Mouse (Mus musculus) forebrain, embryonic 16.5 days (tissue): ENCODE measurements around the gene Izumo1. TPM values are rescaled to one million over a fixed set of nuclear protein-coding genes. Genes with fewer than 3 reads are reported as not detected.
"Not testable (repeated sequence)": the region's sequence is repeated elsewhere in the genome, so short reads cannot be mapped to it uniquely, and the experiment has no call there.

Experiments
- ATAC-seq: fragments of 200-750 bp; cut with Nextera tagmentation; 2 replicates; pipeline ENCODE4 v1.8.0; 2017; ENCODE audit warnings: mild to moderate bottlenecking, moderate library complexity
- H3K27ac ChIP-seq: fragments of 300-500 bp; sonication (generic); 2 replicates; pipeline ENCODE4 v1.5.1; 2014; ENCODE audit warnings: low read length, control low read depth
- H3K27me3 ChIP-seq: fragments of 300-500 bp; sonication (generic); replicated peaks from 2 replicates; pipeline ENCODE4 v1.6.1; 2014; ENCODE audit warnings: low read length; ENCODE audit not compliant: control insufficient read depth, insufficient read depth
- H3K36me3 ChIP-seq: fragments of 300-500 bp; sonication (generic); 2 replicates; pipeline ENCODE4 v1.6.1; 2014; ENCODE audit not compliant: control insufficient read depth, insufficient read depth
- H3K4me1 ChIP-seq: fragments of 300-500 bp; sonication (generic); replicated peaks from 2 replicates; pipeline ENCODE4 v1.6.1; 2014; ENCODE audit warnings: low read length; ENCODE audit not compliant: control insufficient read depth, insufficient read depth
- H3K4me2 ChIP-seq: fragments of 300-500 bp; sonication (generic); 2 replicates; pipeline ENCODE4 v1.6.1; 2014; ENCODE audit warnings: mild to moderate bottlenecking, low read length, control low read depth
- H3K4me3 ChIP-seq: fragments of 300-500 bp; sonication (generic); replicated peaks from 2 replicates; pipeline ENCODE4 v1.5.1; 2014; ENCODE audit warnings: mild to moderate bottlenecking, low read length, control low read depth
- H3K9ac ChIP-seq: fragments of 300-500 bp; sonication (generic); replicated peaks from 2 replicates; pipeline ENCODE4 v1.6.1; 2014; ENCODE audit warnings: low read depth, low read length, control low read depth
- H3K9me3 ChIP-seq: fragments of 300-500 bp; sonication (generic); 2 replicates; pipeline ENCODE4 v1.6.1; 2016; ENCODE audit warnings: low read length; ENCODE audit not compliant: control insufficient read depth
- WGBS: fragments of 180-500 bp; shearing (Covaris S2); extraction: QIAGEN DNeasy Blood & Tissue Kit; methylation state at CpG from one replicate; pipeline ENCODE4 v1.1.7; 2014; 5-methylcytosine and 5-hydroxymethylcytosine counted together
- polyA plus RNA-seq: library from polyadenylated mRNA; unstranded; fragments of >200 nt; fragmentation: Nextera tagmentation; extraction: Ambion mirVana; gene quantifications from 2 replicates; pipeline ENCODE4 v1.2.1, GENCODE M21; 2015

The Izumo1 gene
- polyA plus RNA-seq, 1 experiment from 2014 or later: not detected

DNA sequence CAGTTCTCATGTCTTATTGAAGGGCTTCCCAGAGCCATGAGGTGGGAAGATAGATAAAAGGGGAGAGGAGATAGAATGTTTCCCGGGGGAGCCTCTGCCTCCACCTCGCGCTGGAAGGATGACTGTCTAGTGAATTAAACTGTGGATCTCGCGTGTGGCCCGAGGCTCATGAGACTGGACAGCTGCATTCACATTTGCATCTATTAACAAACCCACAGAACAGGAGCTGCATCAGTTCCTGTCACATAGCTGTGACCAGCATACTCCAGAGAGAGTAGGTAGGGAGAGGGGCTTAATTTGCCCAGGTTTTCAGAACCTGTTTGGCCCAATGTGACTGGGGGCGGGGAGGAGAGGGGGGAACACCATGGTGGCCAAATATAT is 24.0 kb downstream of the Izumo1 start:
- no peak for ATAC-seq
- WGBS: 87% methylated on average over 7 of the region's 7 CpGs
- no peaks in the 10 kb centered on the region for H3K9me3 ChIP-seq

DNA sequence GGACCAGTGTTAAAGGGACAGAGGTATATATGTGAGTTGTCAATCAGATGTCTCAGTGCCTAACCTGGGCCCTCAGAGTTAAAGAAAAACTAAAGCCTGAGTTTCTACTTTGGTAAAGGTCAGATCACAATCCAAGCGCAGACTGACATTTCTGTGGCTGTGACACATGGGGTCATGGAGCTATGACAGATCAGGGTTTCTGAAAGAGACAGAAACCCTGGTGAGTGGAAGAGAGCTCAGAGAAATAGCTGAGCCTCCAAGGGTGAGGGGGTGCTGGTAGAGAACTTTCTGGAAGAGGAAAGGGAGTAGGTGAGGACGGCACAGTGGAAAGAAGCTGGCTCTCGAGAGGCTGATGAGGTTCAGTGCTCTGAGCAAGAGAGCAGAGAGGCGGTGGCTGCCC is 25.1 kb downstream of the Izumo1 start:
- no peak overlapping the region for H3K27ac ChIP-seq
- no peak for ATAC-seq
- no peak overlapping the region for H3K4me3 ChIP-seq
- H3K4me1 ChIP-seq: peaks cover 22% of the 10 kb centered on the region
- no peaks in the 10 kb centered on the region for H3K27me3 ChIP-seq
- WGBS: 80% methylated on average over 4 of the region's 4 CpGs
- no peak overlapping the region for H3K9ac ChIP-seq
- no peaks in the 10 kb centered on the region for H3K36me3 ChIP-seq
- H3K4me2 ChIP-seq: no peak overlapping the region
- no peaks in the 10 kb centered on the region for H3K9me3 ChIP-seq

More for the DNA sequence above, 24.0 kb downstream of the Izumo1 start:
- Histone ChIP-seq H3K27ac (no peak overlapping the region), H3K27me3 (no peaks in the 10 kb centered on the region), H3K4me3 (no peak overlapping the region), H3K4me1 (peaks cover 25% of the 10 kb centered on the region), H3K9ac (no peak overlapping the region), H3K36me3 (no peaks in the 10 kb centered on the region), H3K4me2 (no peak overlapping the region)

DNA sequence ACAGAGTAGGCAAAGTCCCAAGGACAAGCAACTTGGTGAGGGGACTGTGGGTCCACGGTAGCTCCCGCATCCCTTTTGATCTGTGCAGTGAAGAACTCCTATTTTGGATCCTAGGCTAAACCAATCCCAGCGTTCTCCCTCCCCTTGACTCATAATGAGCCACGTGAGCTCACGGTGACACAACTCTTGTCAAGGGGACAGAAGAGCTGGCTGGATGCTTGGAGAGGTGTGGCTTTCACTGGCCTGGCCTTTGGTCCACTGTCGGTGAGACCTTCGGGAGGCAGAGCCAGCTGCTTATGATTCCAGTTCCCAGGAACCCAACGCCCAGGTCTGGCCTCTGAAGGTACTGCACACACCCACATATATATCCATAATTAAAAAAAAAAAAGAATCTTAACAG is 27.7 kb downstream of the Izumo1 start:
- Histone ChIP-seq H3K36me3 (no peaks in the 10 kb centered on the region), H3K9ac (no peak overlapping the region), H3K9me3 (no peaks in the 10 kb centered on the region), H3K27me3 (no peaks in the 10 kb centered on the region), H3K4me1 (peaks cover 4% of the 10 kb centered on the region), H3K27ac (no peak overlapping the region), H3K4me3 (no peak overlapping the region), H3K4me2 (no peak overlapping the region)
- ATAC-seq: no peak
- 90% methylated on average over 8 of the region's 8 CpGs for WGBS

DNA sequence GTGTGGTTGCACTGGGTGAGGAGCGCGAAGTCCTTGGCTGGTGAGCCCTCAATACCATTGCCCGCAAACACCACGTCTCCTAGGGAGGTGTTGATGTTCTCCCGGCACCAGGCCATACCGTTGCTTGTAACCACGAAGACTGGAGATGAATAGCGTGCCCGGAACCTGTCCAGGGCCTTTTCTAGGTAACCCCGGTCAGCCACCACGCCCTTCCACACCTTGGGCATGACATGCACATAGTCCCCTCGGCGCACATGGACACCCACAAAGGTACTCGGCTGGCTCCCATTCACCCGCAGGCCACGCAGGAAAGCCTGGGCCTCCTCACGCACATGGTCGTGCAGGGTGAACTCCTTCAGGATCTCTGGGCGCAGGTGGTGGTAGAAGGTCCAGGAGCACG is 28.9 kb downstream of the Izumo1 start:
- not testable (repeated sequence) for H3K4me2 ChIP-seq, H3K4me1 ChIP-seq, H3K27ac ChIP-seq, H3K9ac ChIP-seq, H3K36me3 ChIP-seq, H3K27me3 ChIP-seq, H3K4me3 ChIP-seq, H3K9me3 ChIP-seq, ATAC-seq
- 95% methylated on average over 19 of the region's 20 CpGs for WGBS

GRCm38 (mm10) chr7:45654424-45655047 is 32.9 kb downstream of the Izumo1 start:
- Histone ChIP-seq H3K36me3 (no peaks in the 10 kb centered on the region), H3K9ac (peak overlapping the region; percentile 39; the same call in 1 of the 2 replicates), H3K27ac (no peak overlapping the region), H3K4me2 (peak overlapping the region; percentile 26), H3K4me3 (peak overlapping the region; percentile 8; the same call in 1 of the 2 replicates), H3K4me1 (no peaks in the 10 kb centered on the region), H3K9me3 (no peaks in the 10 kb centered on the region), H3K27me3 (no peaks in the 10 kb centered on the region)
- peak; percentile 36; the same call in 1 of the 2 replicates for ATAC-seq
- WGBS: 26% methylated on average over 17 of the region's 17 CpGs

DNA sequence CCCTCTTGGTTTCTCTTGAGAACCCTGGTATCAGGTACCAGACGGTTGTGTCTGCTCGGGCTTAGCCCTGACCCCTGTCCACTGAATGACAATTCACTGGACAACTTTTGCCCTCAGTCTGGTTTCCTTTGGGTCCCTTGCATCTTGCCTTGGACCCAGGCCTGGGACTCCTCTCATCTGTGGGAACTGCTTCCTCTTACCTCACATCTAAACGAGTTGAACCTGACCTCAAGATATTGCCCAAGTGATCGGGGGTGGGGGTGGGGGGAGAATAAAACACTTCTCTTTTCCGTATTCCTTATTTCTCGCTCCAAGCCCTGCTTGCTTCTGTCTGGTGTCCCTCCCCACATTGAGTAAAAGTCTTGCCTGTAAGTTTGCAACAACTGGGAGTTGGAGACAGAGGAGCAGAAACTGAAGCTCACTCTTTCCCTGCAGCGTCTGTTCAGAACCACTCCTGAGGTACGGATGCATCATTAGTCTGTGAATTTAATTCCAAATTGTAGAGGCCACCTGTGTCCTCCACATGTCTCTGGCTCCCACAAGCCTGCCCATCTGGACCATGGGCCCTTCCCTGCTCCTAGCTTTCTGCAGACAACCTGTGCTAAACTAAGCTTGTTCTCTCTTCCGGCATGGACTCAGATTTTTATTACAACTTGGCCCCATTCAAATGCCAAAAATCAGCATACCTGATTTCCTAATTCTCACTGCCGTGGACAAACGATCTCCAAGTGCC is 39.3 kb downstream of the Izumo1 start:
- H3K27ac ChIP-seq: no peak overlapping the region
- H3K9me3 ChIP-seq: no peaks in the 10 kb centered on the region
- no peak for ATAC-seq
- H3K4me1 ChIP-seq: no peaks in the 10 kb centered on the region
- no peak overlapping the region for H3K4me2 ChIP-seq
- H3K27me3 ChIP-seq: no peaks in the 10 kb centered on the region
- 78% methylated on average over 11 of the region's 11 CpGs for WGBS
- H3K36me3 ChIP-seq: no peaks in the 10 kb centered on the region
- H3K4me3 ChIP-seq: no peak overlapping the region
- no peak overlapping the region for H3K9ac ChIP-seq

DNA sequence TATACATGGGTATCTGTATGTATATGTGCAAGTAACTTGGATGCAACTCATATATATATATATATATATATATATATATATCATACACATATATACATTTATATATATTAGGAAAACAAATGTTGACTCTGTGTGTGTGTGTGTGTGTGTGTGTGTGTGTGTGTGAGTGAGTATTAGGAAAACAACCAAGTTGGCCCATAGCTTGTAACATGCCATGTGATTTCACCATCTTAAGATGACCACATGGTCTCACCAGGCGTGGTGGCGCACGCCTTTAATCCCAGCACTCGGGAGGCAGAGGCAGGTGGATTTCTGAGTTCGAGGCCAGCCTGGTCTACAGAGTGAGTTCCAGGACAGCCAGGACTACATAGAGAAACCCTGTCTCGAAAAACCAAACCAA is 40.1 kb downstream of the Izumo1 start:
- H3K9me3 ChIP-seq, H3K27ac ChIP-seq, H3K4me3 ChIP-seq, H3K27me3 ChIP-seq, H3K4me1 ChIP-seq, H3K9ac ChIP-seq, ATAC-seq, H3K4me2 ChIP-seq, H3K36me3 ChIP-seq: not testable (repeated sequence)
- WGBS: 86% methylated on average over 6 of the region's 6 CpGs

- no peak overlapping the region for H3K27ac ChIP-seq
- H3K36me3 ChIP-seq: no peaks in the 10 kb centered on the region
- H3K4me2 ChIP-seq: no peak overlapping the region
- H3K9ac ChIP-seq: no peak overlapping the region
- no peak overlapping the region for H3K4me3 ChIP-seq
- ATAC-seq: no peak
- H3K4me1 ChIP-seq: no peaks in the 10 kb centered on the region
- no peaks in the 10 kb centered on the region for H3K9me3 ChIP-seq
- no peaks in the 10 kb centered on the region for H3K27me3 ChIP-seq
- WGBS: 66% methylated on average over 13 of the region's 13 CpGs
Measured at GRCm38 (mm10) chr7:45665303-45666138, 43.9 kb downstream of the Izumo1 start.

GRCm38 (mm10) chr7:45666161-45666560 is 44.5 kb downstream of the Izumo1 start, which contains the start of gene Fut2:
Fut2 (minus strand) TSS chr7:45666394.
- Histone ChIP-seq H3K9me3 (no peaks in the 10 kb centered on the region), H3K4me1 (no peaks in the 10 kb centered on the region), H3K9ac (no peak within 1 kb of the TSS), H3K36me3 (no peaks in the 10 kb centered on the region), H3K27ac (no peak within 1 kb of the TSS), H3K27me3 (no peaks in the 10 kb centered on the region), H3K4me3 (no peak within 1 kb of the TSS), H3K4me2 (no peak within 1 kb of the TSS)
- 88% methylated on average over 7 of the region's 7 CpGs for WGBS
- no peak for ATAC-seq
